Mouse (Mus musculus) heart, adult 9 months (tissue): Measurements from ENCODE around the gene Gbp3.
"Not testable (repeated sequence)": the region's sequence is repeated elsewhere in the genome, so short reads cannot be mapped to it uniquely, and the experiment has no call there.

Experiments used
- DNase-seq, 2 experiments: peaks; one replicate each; pipeline ENCODE4 v3.0.0; 2022; ENCODE audit warnings: low spot score in 2 of 2

Gene Gbp3

DNA sequence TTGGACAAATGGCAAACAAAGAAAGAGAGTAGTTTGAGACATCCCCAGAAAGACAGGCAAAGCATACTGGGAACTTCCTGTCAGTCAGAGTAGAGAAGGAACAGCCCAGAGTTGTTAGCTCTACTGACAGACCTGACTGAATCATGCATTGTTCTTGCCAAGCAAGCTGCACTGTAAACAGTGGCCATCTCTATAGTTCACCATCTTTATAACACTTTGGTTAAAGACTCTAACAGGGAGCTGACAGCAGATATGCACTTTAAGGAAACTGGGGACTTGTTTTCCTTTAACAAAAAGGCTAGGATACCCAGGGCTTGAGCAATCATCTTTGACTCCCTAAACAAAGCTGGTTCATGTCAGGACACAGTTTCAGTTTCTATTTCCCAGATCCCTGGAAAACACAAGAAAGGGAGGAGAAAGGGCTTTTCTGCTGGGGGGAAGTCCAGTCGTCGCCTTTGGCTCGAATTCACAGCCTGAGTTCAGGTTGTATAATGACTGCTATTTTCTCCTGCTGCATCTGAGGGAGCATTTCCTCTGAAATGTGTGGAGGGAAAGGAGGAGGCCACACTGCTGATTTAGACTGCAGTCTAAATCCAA, at the start of gene Gbp3:
Gbp3 (plus strand) TSS at position 395 of the 597 bp plus-strand sequence.
- peak; percentile 84 to 91 for DNase-seq

DNA sequence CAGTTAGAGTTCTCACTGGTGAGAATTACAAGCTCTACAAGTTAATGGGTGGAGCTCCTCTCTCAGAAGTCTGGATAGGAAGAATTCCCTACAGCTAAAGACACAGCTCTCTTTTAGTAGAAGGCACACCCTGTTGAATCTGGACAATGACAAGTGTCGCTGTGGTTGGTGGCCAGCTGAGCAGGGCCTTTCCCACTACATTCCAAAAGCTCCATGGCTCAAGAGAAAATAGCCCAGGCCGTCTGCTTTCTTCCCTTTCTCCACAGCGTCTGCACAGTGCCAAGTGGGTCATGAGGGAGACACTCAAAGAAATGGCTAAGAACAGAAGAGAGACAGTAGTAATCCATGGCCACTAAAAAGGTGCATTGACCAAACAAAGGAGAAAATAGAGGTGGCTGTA, 31.7 kb upstream of the Gbp3 start:
- DNase-seq = no peak

DNA sequence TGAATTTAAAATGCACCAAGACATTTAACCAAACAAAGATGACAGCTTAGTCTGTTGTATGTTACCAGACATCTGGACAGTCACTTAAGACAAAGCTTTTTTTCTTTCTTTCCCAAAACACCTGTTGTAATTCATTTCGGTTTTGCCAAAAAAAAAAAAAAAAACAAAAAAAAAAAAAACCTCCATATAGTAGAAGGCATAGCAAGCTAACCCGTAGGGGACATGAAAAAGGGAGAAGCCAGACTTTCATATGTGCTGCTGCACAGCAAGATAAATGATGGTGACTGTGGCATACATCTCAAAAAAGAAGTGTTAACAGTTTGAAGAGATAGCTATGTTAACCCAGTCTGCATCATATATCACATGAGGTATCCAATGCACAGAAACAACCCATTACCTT, 30.2 kb upstream of the Gbp3 start:
- no peak for DNase-seq

DNA sequence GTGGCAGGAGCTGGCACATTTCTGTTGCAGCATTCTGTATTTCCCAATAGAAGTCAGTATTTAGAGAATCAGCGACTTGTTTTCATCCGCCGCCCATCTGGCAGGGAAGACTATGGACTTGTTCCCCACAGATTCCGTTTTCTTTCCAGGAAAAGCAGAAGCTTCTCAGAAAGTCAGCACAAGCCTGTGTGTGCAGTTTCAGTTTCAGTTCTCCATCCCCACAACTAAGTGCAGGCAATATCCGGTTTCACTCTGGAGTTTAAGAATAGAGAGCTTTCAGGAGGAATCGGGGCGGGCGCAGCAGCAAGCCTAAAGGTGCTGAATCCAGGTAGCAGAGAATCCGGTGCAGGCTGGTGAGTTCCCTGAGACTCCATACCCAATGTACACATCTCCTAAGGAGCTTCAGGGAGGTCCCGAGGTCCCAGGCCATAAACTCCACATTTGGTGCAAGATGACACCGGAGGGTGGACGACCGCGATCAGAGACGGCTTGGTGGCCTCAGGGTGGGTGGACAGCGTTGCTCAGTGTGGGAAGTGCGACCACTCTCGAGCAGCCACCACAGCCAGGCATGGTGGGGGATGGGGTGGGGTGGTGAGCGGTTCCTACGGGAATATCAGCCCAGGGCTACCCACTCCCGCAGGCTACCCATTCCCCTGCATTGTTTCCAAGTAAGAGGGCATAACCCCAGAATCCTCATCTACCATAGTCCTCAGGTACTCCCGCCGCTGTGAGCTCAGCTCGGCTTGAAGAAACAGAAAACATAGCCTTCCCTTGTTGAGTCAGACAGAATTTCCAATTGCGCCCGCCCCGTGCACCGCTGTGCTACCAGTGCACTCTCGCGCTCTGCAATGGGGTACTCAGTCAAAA, 29.5 kb upstream of the Gbp3 start, which contains the start of gene Gbp7:
Gbp7 (plus strand) TSS at position 256 of the 867 bp plus-strand sequence.
- DNase-seq = peak; percentile 85 to 86

DNA sequence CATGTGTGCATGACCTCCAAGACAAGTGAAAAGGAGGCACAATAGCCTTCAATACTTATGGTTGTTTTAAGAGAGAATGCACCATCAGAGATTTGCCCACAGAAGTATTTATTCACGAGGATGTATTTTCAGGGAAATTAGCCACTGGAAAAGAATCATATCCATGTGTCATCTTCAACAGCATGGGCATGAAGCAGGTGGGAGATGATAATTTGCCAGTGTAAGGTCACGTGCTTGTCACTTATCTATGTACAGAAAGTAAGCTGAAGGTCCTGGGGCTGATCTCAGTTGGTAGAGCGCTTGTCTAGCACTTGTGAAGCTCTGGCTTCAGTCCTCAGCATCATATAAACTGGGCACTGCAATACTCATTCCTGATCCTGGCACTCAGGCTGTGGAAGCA, 28.2 kb upstream of the Gbp3 start:
- no peak for DNase-seq

DNA sequence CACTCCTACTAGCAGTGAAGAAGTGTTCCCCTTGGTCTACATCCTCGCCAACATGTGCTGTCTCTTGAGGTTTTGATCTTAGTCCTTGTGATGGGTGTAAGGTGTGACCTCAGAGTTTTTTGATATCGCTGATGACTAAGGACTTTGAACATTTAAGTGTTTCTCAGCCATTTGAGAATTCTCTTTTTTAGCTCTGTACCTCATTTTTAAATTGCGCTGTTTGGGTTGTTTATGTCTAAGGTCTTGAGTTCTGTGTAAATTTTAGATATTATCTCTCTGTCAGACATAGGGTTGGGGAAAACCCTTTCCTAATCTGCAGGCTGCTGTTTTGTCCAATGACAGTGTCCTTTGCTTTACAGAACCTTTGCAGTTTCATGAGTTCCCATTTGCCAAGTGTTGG, 26.6 kb upstream of the Gbp3 start:
- no peak for DNase-seq

DNA sequence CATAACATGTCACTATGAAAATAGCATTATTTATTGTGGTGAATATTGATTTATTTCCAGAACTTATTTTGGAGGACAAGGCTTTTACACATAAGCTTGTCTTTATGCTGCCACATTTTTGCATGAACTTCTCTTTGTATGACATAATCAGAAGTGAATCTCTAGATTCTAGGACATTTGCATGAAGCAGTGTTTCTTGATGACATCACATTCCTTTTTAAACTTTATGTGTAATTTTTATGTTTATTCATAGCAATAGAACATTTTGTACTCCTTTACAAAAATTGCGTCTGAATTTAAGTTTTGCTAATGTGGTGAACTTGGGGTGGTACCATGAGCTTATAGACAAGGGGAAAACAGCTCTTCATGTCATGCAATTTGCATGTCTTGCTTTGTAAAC, 24.2 kb upstream of the Gbp3 start:
- no peak for DNase-seq

DNA sequence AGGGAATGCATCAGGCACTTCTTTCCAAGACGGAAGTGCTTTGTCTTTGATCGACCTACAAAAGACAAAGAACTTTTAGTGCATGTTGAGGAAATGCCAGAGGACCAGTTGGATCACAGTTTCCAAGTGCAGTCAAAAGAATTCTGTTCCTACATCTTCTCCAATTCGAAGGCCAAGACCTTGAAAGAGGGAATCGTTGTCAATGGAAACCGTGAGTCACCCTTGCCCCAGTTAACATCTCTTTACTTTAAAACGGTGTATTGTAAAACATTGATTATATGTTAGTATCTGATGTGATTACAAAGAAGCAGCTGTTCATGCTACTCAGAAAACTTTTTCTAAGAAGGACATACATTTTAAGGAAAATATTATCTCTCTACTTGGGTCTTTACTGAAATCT, 18.4 kb upstream of the Gbp3 start:
- DNase-seq = no peak

DNA sequence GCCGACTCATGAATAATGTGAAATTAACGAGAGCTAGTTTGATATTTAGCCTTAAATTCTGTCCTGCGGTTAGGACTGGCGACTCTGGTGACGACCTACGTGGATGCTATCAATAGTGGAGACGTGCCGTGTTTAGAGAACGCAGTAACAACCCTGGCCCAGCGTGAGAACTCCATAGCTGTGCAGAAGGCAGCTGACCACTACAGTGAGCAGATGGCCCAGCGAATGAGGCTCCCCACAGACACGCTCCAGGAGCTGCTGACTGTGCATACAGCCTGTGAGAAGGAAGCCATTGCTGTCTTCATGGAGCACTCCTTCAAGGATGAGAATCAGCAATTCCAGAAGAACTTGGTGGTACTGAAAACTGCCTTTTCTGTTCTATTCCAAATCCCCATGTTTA, 17.1 kb upstream of the Gbp3 start:
- not testable (repeated sequence) for DNase-seq

DNA sequence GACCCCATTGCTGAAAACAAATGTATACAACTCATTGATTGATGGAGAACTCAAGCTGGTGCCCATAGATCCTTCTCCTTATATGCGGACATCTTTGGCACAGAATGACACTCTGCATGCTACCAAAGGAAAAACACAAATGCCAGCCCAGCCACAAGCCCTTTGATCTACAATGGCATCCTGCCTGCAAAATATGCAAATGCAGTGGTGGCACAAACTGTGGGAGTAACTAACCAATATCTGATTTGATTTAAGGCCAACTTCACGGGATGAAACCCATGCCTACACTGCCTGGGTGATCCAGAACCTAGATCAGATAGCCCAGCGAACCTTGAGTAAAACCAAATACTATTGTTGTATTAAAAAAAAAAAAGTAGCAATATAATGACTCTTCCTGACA, 13.1 kb upstream of the Gbp3 start:
- DNase-seq = no peak

DNA sequence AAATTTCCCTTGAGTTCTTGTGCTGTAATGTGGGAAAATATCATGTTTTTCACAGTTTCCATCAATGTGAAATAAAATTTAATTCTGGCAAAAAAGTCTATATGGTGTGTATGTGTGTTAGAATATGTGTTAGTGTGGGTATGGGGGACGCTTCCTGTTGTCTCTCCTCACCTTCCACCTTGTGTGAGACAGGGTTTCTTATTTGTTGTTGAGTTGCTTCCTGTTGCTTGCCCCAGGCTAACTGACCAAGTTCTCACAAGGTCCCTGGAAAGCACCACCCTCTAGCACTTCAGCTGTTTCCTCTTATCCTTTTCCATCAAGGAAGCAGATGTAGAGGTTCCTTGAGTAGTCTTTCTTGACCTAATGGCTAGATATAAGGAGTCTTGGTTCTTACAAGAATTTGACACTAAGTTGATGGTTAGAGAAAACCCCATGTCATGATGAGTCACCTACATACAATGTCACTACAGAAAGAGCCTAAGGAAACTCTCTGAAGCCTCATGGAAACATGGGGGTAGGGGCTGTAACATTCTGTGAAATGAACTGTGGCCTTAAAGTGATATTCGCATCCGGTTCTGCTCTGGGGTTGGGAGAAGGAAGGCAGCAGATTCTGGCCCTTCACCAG, 9.7 kb upstream of the Gbp3 start:
- no peak for DNase-seq

DNA sequence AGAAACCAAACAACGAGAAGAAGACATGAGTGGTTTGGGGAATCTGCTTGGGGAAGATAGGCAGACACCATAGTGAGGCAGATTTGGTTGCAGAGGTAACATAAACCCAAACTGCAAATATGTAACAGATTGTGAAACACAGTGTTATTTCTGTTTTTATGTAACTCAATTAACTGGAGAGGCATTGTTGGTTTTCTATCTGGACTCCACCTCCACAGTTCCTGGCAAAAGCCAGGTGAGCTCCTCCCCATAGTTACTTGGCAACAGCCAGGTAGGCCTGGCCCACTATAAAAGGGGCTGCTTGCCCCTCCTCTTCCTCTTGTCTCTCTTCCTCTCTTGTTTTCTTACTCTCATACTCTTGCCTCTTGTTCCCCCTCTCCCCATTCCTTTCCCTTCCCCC, 5.2 kb upstream of the Gbp3 start:
- DNase-seq = no peak

DNA sequence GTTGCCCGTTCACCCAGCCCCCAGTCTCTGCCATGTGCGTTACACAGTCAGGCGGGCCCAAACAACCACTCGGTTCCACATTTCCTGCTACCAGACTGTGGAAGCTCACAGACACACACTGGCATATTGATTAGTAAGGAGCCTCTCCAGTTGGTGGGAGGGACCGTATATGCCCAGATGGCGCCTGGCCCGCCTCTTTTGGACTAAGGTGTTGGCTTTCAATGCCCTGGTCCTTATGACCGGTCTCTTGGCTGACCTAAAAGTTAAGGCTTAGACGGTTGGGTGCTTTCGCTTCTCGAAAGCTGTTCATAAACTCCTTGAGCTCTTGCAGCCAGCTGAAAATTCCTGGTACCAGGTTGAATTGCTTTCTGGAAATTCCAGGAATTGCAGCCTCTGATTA, 4.2 kb upstream of the Gbp3 start:
- DNase-seq = no peak

DNA sequence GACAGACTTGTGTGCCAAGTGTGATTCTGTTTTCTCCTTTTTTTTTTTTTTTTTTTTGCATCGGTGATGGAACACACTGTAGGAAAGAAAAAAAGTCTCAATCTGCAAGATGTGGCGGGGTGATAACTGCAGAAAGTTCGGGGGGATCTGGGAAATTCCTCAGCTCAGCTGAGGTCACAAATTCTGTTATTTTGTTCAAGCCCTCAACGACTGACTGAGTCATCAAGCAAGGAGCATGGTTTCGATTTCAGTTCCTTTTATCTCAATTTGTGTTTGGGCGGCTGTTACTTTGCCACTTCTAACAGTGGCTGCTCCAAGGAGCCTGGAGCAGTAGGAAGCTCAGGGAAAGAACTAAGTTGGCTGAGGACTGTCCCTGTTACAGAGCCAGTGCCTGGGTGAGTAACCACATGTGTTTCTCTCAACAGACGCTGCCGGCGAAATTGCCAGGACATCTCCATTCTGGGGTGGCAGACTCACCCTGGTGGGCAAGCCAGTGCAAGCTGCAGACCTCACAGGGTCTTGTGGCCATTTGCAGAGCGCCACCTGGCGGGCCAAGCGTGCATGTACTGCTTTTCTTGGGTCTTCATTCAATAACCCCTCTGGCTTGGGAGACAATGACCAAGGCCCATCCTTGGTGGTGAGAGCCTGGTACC, 596 bp downstream of the Gbp3 start:
- peak; percentile 85 to 89 for DNase-seq

DNA sequence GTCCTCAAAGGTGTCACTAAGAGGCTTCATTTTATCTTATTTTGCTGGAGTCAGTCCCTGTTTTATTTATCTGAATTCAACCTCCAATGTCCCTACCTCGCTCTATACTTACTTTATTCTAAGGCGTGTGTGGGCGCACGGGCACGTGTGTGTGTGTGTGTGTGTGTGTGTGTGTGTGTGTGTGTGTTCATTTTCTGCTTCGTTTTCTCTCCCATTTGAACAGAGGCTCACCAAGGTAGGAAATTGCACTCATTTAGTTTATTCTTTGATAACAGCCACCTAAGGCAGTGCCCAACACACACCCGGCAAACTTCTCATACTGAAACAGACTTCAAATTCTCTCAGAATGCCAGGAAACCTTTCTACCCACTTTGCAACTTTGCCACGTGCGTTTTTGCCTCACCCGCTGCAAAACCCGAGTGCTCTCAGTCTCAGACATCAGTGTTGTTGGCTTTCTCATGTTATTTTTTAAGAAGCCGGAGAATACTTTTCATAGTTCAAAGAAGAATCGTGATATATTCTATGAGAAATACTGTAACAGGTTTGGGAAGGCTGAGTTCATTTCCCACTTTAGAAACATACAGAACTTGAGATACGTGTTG, 1.3 kb downstream of the Gbp3 start:
- no peak for DNase-seq

DNA sequence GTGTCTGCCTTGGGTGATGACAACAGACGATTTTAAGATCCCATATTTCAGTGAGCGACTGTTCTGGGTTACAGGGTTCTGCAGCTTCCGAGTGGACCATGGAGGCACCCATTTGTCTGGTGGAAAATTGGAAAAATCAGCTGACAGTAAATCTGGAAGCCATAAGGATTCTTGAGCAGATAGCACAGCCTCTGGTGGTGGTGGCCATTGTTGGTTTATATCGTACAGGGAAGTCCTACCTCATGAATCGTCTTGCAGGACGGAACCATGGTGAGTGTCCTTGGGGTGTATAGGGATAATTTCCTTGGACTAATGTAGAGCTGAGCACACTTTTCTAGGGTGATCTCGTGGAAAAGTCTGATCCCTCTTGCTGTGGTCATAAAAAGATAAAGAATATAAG, 1.8 kb downstream of the Gbp3 start:
- DNase-seq = no peak

DNA sequence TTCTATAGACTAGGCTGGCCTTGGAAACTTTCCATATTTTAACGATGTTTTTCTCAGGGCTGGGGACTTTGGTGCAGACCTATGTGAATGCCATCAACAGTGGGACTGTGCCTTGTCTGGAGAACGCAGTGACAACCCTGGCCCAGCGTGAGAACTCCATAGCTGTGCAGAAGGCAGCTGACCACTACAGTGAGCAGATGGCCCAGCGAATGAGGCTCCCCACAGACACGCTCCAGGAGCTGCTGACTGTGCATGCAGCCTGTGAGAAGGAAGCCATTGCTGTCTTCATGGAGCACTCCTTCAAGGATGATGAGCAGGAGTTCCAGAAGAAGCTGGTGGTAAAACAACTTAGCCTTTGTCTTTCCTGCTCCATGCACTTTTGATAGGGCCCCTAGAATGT, 7.7 kb downstream of the Gbp3 start:
- DNase-seq = not testable (repeated sequence)

DNA sequence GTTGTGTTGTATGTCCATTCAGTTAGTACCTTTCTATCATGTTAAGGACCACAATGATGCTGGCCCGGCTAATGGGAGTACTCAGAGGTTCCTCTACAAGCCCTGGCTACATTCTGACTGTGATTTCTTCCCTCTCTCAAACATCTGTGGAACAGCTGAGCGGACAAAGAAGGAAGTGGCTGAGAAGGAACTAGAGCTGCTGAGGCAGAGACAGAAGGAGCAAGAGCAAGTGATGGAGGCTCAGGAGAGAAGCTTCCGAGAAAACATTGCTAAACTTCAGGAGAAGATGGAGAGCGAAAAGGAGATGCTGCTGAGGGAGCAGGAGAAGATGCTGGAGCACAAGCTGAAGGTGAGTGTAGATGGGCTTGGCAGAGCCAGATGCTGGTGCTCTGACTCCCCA, 10.9 kb downstream of the Gbp3 start:
- DNase-seq = no peak

DNA sequence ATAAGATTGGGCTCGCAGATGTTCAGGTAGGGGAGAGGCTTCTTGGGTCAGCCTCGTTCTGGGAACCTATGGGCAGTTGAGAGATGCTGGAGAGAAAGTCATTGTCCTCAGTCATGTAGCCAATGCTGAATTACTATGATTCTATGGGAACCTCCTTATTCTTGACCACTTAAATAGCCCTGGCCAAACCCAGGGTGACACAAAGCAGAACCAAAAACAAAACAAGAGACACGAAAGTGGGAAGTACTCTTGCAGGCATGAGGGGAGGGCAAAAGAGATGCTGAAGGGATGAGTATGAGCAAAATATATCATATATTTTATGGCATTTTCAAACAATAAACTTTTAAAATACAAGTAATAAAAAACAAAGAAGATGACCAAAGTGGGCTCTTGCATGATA, 17.3 kb downstream of the Gbp3 start:
- no peak for DNase-seq

DNA sequence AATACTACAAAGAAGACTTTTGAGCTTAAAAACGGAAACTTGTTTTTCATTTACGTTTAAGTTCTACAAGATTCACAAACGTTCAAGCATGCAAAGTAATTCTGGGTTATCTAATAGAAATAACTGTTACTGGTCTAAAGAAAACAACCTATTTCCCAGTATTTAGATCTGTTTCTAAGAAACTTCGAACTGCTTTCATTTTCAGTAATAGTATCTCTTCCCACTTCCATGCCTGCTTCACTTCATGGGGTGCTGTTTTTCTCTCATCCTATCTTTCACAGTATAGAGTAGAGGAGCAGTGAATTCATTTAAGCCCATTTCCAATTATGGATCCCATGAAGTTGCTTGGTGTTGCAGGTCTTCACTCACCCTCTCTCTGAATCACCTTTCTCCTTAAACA, 18.5 kb downstream of the Gbp3 start:
- DNase-seq = no peak

DNA sequence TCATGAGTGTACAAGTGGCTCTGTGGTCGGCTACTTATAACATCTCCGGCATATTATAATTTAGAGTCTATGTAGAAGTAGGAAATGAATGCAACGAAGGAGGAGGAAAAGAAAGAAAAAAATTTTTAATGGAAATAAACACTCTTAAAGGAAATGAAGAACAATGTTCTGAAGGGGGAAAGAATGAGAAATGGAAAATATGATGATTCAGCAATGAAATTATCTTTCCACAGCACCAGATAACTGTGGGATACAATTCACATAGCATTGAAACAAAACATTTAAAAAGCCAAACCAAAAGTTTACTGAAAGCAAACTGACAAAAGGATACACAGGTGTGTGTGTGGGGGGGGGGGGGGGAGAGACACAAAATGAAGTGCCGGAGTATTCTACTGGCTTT, 23.2 kb downstream of the Gbp3 start:
- no peak for DNase-seq

DNA sequence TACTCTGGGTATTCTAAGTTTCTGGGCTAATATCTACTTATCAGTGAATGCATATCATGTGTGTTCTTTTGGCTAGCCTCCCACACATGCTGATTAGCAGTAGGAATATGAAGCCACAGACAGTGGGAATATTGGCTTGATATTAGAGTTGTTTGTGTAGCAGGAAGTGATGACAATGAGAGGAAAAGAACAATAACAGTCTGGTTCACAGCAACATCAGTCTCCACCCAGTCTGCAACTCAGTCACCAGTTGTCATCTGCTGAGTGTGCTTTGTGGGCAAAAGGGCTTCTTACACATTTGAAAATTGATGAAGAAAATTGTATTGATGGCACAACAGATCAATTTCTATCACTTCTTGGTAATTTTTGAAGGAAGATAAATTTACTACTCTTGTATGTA, 27.6 kb downstream of the Gbp3 start:
- DNase-seq = peak; percentile 6 to 28
